ENCODE assay signal across 8 mouse cellular contexts in the genomic region with DNA sequence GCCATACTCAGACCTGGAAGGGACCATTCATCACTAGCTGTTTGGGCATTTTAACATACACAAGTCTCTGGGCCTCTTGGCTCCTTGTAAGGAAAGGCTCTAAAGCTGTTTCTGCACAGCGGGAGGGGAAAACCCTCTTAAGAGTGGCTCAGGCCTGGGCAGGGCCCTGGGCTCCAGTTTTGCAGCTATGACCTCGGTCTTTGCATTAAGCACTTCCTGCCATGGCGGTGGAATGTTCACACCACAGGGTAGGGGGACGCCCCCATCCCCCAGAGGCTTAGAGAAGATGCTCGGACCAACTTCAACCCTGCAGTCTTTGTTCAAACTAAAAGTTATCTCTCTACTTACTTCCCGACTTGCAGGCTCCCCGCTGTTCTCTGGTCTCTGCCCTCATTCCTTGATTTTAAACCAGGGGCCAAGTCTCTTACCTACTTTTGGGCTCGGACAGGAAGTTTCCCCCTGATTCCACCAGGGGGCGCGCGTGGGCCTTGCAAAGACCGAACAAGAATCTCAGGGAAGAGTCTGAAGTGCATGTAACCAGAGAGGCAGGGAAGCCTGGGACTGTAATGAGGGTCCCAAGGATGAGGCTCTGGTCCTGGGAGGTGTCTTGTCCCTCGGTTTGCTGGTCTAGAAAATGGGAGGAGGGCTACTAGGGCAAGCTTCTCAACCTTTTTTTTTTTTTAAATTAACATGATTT. TPM values are rescaled to one million over a fixed set of nuclear protein-coding genes. Genes with fewer than 3 reads are reported as not detected.
DNase-seq lines count a peak whose midpoint lies in the region; ATAC-seq lines count a peak whose summit lies in the region.

No protein-coding gene starts in this region.

- peak; percentile 98 for DNase-seq in ZHBTc4 (ENCODE audit: low read depth, low spot score)
- DNase-seq in cerebellum, postnatal 4 days (ENCODE audit: low spot score in 2 of 2): peak; percentile 84
- peak; percentile 67 to 73 for DNase-seq in gastrocnemius, adult 8-10 months (ENCODE audit: low spot score in 2 of 2)
- peak; percentile 53 to 90 for DNase-seq in left cerebral cortex, adult 9 months (ENCODE audit: low spot score in 2 of 2)
- DNase-seq in midbrain, embryonic 10.5 days (ENCODE audit: low spot score): peak; percentile 88
- DNase-seq in right cerebral cortex, postnatal 4 days: peak; percentile 93
- peak; percentile 83 for DNase-seq in yolk sac, embryonic 10.5 days (ENCODE audit: low spot score)

- ATAC-seq in inflammation-experienced regulatory T-cells, adult 6 months: peak; percentile 68

- H3K9me3 ChIP-seq in midbrain, embryonic 10.5 days (replicated peaks): no peaks in the 10 kb centered on the region

- peak overlapping the region; percentile 63; the same call in 1 of the 2 replicates for H3K27ac ChIP-seq in midbrain, embryonic 10.5 days (replicated peaks)

- H3K4me3 ChIP-seq in midbrain, embryonic 10.5 days: no peak overlapping the region

- 5% methylated on average over 13 of the region's 13 CpGs for WGBS in midbrain, embryonic 10.5 days

- H3K4me1 ChIP-seq in midbrain, embryonic 10.5 days: peaks cover 7% of the 10 kb centered on the region

- no peaks in the 10 kb centered on the region for H3K36me3 ChIP-seq in midbrain, embryonic 10.5 days

- H3K27me3 ChIP-seq in midbrain, embryonic 10.5 days (ENCODE audit: low read depth, poor library complexity, severe bottlenecking): no peaks in the 10 kb centered on the region

RNA-seq across cellular contexts. Expression of a gene that starts 18.6 kb away (rescaled TPM):
- 10 to 100 TPM; 38.2 to 71.8 (median 40.3) TPM for total RNA-seq in gastrocnemius, adult 8-10 months (2022)
- polyA plus RNA-seq in inflammation-experienced regulatory T-cells, adult 6 months (2017; shearing (Covaris generic)): under 1 TPM; 0.46 to 0.69 (median 0.54) TPM
- polyA plus RNA-seq in midbrain, embryonic 10.5 days (2016; fragmentation: Nextera tagmentation; extraction: Ambion mirVana): 19.7 and 24.7 TPM in 2 replicates

Comparison
In these comparisons a context has a peak if more than half of its experiments do, and no peak if none do; other contexts are left out.
1. RNA of a gene that starts 18.6 kb away (polyA plus RNA-seq): 19.7 to 24.7 TPM in midbrain, embryonic 10.5 days; 0.46 to 0.69 TPM in inflammation-experienced regulatory T-cells, adult 6 months; every median in the first group is over 10 times any median in the second.
2. Peak in every context shown above with its lines, with median percentiles within 50 percentile points of each other: DNase-seq.